Mouse (Mus musculus): ENCODE data around the gene Dennd1a.

- no peak for TF ChIP-seq POLR2A (IDR thresholded peaks at IDR 0.05; ENCODE audit: extremely low read depth, insufficient read depth, low read length)
- no peak for TF ChIP-seq CTCF (IDR thresholded peaks at IDR 0.05; ENCODE audit: extremely low read depth, insufficient read depth, low read length)
Observed at GRCm38 (mm10) chr2:37941741-37942140, 345.4 kb downstream of the Dennd1a start.
